Mouse (Mus musculus) layer of hippocampus, postnatal 36 days (tissue): ENCODE results near the gene Gm44502. TPM values are rescaled to one million over a fixed set of nuclear protein-coding genes. Genes with fewer than 3 reads are reported as not detected.

Source experiments
- total RNA-seq, 2 experiments: library from RNA; stranded (reverse); gene quantifications; 2 replicates each; pipeline ENCODE4 v1.2.3; 2021

The Gm44502 gene
- total RNA-seq, 2 experiments from 2014 or later: 0.30 TPM; not detected in 1

Other genes with a start within 250 kb of the Gm44502 start
- 10 to 100 TPM; 51.0 to 58.7 TPM for gene Plxnb2, start 248.9 kb downstream of the Gm44502 start, total RNA-seq
- 10 to 100 TPM; 33.5 to 38.7 TPM for gene Dennd6b, start 233.2 kb downstream of the Gm44502 start, total RNA-seq
- 100 to 1,000 TPM; 158 to 162 TPM for gene Ppp6r2, start 218.1 kb downstream of the Gm44502 start, total RNA-seq
- 100 to 1,000 TPM; 330 to 340 TPM for gene Sbf1, start 114.4 kb downstream of the Gm44502 start, total RNA-seq
- not detected for gene Adm2, start 107.0 kb downstream of the Gm44502 start, total RNA-seq
- gene Miox, start 95.3 kb downstream of the Gm44502 start, total RNA-seq: not detected
- 10 to 100 TPM; 19.7 to 21.4 TPM for gene Lmf2, start 74.0 kb downstream of the Gm44502 start, total RNA-seq
- gene Ncaph2, start 74.0 kb downstream of the Gm44502 start, total RNA-seq: 10 to 100 TPM; 87.0 to 95.3 TPM
- gene Sco2, start 55.9 kb downstream of the Gm44502 start, total RNA-seq: 10 to 100 TPM; 31.5 to 32.6 TPM
- gene Tymp, start 52.7 kb downstream of the Gm44502 start, total RNA-seq: 1 to 10 TPM; 1.4 to 1.5 TPM
- gene Odf3b, start 50.4 kb downstream of the Gm44502 start, total RNA-seq: 1 to 10 TPM; 2.7 to 2.8 TPM
- gene Klhdc7b, start 44.8 kb downstream of the Gm44502 start, total RNA-seq: under 1 TPM; 0.25 to 0.68 TPM
- gene Syce3, start 19.2 kb downstream of the Gm44502 start, total RNA-seq: not detected
- gene Cpt1b, start 3.8 kb downstream of the Gm44502 start, total RNA-seq: 1 to 10 TPM; 1.8 to 2.3 TPM
- gene C730034F03Rik, start 107 bp downstream of the Gm44502 start, total RNA-seq: 1 to 10 TPM; 2.6 to 3.1 TPM
- 10 to 100 TPM; 37.5 to 43.0 TPM for gene Chkb, start 212 bp upstream of the Gm44502 start, total RNA-seq
- 100 to 1,000 TPM; 248 to 284 TPM for gene Mapk8ip2, start 24.2 kb upstream of the Gm44502 start, total RNA-seq
- 10 to 100 TPM; 28.6 to 30.6 TPM for gene Arsa, start 47.7 kb upstream of the Gm44502 start, total RNA-seq
- gene Shank3, start 69.9 kb upstream of the Gm44502 start, total RNA-seq: 100 to 1,000 TPM; 244 to 255 TPM
- 1 to 10 TPM in 1 of 2 experiments, under 1 TPM in 1; 0.91 to 1.2 TPM for gene Acr, start 138.6 kb upstream of the Gm44502 start, total RNA-seq
- gene Rabl2, start 162.2 kb upstream of the Gm44502 start, total RNA-seq: 10 to 100 TPM; 27.1 to 31.2 TPM